Mouse (Mus musculus): Measurements from ENCODE around the gene Podn. TPM values are rescaled to one million over a fixed set of nuclear protein-coding genes. Genes with fewer than 3 reads are reported as not detected.
A peak's percentile ranks its signal among the peaks of the same experiment; 100 is the strongest.

Gene Podn
- total RNA-seq, 2 experiments from 2014 or later = 8.7 TPM

DNA sequence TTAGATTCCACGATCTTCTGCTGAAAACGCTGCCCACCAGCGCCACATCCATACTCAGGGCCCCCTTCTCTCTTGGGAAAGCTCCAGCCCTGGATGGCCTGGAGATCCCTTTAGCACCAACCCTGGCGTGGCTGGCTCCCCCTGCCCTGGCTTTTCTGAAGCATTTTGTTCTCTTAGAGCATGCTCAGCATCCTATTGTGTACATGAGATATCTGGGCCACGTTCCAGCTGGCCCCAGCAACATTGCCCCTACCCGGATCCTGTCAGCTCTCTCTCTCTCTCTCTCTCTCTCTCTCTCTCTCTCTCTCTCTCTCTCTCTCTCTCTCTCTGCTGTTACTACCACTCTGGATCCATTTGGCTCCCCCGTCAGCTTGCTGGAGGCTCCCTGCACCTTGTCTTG is 90.9 kb downstream of the Podn start:
- no peak for DNase-seq

DNA sequence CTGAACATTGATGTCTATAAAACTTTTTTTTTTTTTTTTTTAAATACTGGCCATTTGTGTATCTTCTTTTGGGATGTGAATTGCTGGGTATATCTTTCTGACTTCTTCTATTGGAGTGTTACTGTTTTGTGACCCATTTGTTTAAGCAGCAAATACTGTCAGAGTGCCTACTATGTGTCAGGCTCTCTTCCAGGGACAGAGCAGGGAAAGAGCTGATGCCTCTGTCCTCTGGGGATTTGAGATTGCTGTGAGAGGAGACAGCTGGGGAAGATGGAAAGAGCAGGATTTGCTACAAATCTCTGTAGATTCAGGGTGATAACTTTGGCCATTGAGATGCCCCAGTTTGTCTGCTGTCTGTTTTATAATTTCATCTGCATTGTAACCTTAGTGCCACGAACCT is 96.9 kb downstream of the Podn start:
- no peak for DNase-seq

DNA sequence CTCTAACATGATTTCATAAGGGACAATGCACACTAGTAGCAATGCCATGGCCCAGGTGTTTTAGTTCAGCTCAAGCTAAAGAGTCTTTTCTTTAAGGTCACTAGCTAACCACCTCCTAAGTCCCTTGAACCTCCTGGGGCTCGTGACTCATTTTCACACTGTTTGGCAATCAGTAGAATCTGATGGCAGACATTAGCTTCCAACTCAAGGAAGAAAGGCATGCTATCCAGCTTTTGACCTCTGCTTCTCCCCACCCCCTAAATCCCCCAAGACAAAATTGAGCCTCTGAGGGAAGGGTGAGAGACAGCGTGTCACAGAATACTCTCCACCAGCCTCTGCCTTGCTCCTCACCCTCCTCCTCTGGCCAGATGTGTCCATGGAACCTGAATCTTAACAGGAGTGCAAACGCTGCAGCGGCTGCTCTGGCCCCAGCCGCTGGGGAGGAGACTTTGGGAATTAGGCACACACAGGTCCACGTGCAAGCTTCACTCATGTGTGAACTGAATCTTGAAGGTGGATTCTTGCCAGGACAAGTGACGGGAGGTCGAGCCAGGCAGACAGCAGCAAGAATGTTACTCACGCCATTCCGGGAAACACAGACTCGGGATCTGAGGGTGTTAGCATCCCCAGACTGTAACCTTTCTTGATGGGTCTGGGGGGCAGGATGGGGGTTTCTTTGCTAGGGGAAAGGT is 97.5 kb downstream of the Podn start:
- DNase-seq = no peak

DNA sequence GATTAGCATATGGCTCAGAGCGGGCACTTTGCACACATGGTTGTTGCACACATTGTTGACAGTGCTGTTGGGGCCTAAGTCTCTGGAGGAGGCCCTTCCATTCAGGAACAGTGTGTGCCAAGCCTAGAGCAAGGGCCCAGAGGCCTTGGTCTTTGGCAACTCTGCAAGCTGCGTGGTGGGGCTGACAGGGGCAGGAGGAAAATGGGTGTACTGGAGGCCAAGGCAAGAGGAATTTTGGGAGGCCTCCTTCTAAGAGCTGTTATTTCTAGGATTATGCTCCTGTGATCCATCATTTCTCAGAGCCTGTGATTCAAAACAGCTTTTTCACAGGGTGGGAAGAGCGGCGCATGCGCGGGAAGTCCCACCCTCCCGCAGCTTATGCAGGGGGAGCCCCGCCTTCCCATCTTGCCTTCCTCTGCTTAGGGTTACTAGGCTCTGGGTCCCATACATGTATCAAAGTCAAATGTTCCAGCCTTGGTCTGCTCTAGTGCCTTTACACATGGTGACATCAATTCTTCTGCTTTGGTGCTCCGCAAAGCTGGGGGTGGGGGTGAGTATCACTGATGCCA is 99.7 kb downstream of the Podn start:
- no peak for DNase-seq

DNA sequence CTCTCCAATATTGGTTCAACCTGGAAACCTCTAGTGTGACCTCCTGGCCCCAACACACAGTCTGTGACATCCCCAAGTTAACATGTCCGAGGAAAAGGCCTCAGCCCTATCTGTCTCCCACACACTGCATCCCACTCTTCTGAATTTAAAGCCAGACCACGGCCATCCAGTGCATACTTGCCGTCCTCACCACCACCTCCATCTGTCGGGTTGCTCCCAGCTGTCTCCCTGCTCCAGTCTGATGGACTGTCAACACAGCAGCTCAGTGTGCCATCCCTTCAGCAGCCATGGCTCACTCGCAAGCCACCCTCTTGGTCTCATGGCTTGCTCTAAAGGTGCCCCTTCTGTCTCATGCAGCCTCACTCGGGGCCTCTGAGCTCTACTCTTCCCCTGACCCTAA is 100.5 kb downstream of the Podn start:
- DNase-seq = no peak

DNA sequence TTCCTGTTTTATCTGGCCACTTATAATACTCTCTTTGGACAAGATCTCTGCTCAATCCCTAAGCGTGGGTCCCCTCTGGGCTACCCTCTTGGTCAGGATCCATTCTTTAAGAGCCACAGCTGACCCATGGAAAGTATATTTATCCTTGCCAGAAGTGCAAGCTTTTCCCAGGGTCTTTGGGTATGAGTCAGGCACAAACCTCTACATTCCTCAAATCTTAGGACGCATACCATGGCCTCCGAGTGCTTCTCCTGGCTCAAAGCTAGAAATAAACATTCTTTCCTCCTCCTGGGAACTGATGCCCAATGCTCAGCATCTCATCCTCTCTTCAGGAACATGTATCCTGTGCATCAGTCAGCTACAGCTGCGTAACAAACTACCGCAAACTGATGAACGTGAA is 101.2 kb downstream of the Podn start:
- DNase-seq = no peak

DNA sequence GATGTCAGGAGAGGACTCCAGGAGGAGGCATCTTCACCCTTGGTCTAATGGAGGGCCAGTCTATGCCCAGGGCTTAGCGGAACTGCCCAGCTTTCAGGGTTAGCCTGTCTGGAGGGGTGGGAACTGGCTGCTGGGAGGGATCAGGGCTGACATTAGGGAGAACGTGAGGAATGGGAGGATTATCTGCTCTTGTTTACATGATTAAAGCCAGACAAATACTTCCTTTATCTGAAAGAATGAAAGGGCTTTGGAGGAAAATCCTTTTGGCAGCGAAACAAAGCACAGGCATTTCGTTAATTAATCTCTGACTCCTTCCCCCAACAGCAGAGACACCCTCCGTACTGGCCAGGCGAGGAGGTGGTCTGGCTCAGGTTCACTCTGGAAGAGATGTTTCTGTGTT is 104.4 kb downstream of the Podn start:
- no peak for DNase-seq

DNA sequence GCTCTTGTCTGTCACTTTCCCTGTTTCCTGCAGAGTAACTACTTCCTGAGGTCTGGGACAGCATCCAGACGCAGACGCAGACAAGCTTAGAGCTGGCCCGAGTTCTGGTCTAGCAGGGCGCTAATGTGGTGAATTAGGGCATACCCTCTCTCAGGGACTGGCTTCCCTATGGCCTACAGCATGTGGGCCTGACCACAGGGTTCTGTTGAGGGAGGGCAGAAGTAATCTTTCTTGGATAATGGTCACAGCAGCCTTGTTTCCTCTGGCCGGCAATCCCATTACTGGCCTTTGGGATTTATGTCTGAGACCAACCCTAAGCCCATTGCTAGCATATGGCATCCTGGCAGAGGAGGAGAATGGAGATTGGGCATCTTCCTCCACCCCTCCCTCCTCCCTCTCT is 105.4 kb downstream of the Podn start:
- no peak for DNase-seq

DNA sequence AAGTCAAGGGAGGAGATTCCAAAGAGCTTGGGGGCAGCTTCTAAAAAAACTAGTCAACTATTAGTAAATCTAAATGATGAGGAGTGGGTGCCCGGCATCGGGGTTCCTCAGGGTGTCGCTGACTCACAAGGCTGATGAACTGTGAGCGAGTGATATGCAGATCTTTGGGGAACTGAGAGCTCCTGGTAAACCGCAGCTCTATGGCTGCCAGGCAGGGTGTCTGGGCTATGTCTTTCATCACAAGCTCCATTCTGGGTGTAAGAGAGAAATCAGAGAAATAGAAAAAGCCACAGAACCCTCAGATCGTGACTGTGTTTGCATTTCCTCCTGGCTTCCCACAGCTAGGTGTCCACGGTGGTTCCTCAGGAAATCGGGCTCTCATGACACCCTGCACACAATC is 107.3 kb downstream of the Podn start:
- no peak for DNase-seq

DNA sequence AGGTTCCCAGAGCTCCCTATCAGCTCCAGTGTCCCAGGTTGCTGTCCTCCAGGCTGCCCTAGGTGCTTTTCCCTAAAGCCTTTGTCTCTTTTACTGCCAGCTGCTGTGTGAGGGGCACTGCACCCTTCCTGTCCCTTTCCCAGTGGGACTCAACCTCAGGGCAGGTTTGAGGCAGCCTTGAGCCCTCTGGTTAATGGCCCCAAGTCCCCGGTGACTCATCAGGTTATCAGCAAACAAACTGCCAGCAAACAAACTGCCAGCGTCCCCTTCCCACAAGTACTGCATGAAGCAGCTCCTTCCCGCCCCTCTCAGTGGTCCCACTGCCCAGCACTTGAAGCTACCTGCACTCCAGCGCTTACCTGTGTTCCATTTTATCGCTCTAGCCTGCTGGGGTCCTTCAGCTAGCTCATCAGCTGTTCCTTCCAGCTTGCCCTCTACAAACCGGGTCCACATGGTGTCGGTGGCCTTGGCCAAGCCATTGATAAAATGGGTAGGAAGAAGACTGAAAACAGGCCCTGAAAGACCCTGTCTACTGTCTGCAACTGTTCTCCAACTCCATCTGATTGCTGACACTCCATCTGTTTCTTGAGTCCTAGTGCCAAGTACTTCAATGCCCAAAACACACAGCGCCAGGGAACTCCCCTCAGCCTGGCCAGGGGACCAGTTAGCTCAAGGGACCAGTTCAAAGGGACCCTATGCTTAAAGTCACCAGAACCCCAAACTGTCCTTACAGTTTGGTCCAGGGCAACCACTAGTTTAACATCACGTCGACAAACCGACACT is 109.7 kb downstream of the Podn start:
- no peak for DNase-seq

DNA sequence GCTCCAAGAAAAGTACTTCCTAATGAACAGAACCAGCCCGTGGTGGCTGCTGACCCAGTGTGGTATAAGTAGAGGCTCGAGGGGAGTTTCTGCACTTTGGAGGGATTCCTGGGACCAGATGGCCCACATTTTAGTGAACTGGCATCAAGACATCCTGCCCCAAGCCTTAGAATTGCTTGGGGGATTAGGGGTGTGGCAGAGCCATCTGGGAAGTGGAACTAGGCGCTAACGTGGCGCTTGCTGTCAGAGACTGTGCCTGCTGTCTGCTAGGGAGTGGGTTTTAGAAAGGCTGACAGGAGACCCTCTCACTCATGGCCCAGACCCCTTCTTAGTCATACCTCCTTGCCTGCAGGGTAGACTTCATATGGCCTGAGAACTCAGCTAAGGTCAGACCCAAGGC is 110.4 kb downstream of the Podn start:
- no peak for DNase-seq

DNA sequence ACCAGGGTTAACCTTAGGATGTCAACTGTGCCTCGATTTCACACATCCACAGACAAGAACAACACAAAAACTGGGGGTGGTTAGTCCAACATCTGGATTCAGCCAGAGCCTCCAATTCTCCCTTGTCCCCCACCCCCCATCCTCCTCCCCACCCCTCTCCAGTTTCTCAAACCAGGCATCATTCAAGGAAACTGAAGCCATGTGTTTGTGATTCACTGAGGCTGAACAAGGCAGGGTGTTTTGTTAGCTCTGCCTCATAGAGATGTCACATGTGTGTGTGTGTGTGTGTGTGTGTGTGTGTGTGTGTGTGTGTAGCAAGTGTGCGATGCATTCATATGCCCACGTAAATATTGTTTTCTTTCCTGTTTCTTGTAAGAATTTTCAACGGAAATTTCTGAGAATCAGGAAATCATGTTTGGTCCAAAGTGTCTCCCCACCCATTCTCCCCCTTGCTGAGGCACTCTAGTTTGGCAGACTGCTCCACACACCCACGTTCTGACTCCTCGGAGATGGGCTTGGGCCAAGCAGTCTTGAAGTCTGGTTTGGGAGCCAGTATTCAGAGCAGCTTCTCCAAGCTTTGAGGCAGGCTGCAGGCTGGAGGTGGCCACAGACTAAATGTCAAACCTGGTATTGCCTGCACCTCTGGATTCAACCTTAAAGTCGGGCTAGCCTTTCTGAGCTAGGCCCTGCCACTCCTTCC is 111.8 kb downstream of the Podn start:
- peak; percentile 61 to 69 for DNase-seq

DNA sequence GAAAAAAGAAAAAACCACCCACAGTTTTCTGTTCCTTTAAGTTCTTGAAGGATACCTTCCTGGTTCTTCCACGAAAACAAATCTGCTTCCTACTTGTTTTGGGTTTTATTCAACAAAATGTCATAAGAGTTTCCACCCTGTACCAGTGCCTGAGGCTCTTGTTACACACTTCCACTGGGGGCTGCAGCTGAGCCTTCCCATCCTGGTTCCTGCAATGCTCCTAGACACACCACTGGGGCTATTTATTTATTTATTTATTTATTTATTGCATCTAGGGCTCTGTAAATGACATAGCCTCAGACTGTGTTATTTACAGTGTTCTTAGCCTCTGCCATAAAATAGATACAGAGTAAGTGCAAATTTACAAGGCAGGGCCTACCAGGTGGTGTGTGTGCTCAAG is 112.5 kb downstream of the Podn start:
- DNase-seq = no peak

DNA sequence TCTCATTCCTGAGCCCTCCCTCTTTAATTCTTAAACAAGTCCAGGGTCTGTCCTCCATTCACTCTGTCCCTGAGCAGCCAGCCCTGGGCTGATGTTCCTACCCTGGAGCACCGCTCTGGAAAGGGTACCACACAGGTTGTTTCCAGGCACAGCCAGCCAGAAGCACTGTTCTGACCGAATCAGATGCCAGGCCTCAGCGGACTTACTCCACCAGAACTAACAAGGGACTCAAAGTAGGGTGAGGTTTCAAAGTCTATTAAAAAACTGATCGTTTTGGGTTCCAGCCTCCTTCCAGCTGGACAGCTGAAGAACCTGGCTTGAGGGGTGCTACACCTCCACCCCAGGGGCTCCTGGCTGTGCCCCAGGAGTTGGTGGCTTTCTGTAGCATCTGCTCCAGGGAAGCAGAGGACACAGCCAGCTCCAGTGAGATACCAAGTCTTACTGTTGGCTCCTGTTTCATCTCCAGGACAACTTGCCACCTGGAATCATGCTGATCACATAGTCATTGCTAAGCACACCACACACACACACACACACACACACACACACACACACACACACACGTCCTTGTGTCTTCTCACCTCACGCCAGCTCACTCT is 116.1 kb downstream of the Podn start:
- no peak for DNase-seq

DNA sequence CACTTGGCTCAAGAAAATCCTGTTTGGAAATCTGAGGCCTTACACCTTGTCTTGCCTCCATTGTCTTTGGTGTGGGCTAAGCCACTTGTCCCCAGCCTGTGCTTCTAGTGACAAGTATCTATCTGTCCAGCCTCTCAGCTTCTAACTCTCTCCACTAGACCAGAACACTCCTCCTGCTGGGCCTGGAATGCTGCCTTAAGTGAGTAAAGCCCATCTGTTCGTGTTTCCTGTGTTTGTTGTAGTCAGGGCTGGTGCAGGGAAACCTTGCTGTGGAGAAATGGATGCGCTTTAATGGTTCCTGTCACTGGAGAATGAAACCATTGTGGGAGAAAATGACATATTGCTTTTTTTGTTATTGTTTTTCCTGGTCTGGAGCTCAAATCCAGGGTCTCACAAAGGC is 116.7 kb downstream of the Podn start:
- DNase-seq = peak; percentile 19 to 29

DNA sequence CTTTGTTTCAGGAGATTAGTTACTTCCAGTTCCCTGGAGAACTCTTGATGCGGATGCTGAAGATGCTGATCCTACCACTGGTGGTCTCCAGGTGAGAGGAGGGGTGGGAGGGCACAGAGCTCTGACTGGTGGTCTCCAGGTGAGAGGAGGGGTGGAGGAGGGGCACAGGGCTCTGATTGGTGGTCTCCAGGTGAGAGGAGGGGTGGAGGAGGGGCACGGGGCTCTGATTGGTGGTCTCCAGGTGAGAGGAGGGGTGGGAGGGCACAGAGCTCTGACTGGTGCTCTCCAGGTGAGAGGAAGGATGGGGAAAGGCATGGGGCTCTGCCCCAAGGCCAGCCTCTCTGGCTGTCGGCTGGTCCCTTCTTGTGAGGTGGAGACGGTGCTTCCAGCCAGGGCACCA is 118.7 kb downstream of the Podn start:
- no peak for DNase-seq

DNA sequence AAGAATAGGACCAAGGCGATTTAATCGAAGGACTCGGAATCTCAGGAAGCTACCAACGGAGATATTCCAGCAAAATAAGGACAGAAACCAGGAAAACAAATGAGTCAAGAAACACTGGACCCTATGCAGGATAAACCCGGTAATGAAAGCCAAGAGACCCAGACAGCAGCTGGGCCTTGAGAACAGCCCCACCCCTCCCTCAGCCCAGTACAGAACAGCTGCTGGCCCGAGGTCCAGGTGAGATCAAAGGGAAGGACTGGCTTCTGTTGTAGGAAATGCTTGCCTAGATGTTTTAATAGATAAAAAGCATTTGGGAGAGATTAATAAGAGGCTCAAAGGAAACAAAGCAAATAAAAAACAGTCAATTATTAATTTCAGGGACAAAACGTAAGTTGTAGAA is 121.2 kb downstream of the Podn start:
- no peak for DNase-seq

DNA sequence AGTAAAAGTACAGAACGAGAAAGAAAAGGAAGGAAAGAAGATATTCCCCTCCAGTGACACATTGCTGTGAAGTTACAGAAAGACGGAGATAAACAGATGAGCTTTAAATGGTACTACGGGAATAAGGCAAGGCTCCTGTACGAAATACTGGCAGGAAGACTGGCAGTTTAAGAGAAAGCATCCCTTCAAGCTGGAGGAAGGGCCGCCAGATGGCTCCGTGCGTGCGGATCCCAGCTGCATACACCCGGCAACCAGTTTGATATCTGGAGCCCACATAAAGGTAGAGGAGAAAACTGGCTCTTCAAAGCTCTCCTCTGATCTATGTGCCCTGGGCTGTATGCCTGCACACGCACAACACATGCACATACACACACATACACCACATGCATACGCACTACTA is 121.7 kb downstream of the Podn start:
- DNase-seq = no peak

DNA sequence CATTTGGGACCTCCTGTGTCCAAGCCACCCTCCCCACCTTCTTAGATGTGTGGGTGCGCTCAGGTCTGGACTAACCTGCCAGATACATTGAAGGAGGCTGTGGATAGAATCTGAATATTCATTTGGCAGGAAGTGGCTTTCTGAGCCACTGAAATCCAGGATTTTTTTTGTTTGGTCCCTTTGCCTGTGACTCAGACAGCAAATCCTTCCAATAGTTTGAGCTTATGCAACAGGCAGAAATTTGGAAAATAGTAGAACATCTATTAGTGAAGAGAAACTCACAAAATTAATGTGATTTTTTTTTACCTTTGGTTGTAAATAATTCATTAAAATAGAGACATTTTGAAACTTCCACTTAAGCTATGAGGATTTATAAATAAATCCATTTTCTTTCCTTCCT is 125.1 kb downstream of the Podn start:
- no peak for DNase-seq

DNA sequence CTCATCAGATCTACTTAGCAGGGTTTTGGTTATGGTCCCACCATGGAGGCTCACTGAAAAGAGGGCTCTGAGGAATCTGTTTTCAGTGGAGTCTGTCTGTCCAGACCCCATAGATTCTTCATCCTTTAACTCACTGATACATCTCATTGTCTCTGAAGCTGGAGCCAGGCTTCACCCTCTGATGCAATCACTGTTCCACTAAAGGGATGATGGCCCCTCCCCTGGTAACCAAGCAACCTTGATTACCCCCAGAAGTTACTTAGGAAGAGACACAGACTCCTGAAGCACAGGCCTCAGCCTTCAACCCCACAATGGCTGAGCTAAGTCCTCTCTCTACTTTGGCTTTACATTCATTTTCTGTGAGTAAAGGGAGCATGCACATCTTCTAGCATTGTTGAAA is 126.5 kb downstream of the Podn start:
- DNase-seq = no peak

DNA sequence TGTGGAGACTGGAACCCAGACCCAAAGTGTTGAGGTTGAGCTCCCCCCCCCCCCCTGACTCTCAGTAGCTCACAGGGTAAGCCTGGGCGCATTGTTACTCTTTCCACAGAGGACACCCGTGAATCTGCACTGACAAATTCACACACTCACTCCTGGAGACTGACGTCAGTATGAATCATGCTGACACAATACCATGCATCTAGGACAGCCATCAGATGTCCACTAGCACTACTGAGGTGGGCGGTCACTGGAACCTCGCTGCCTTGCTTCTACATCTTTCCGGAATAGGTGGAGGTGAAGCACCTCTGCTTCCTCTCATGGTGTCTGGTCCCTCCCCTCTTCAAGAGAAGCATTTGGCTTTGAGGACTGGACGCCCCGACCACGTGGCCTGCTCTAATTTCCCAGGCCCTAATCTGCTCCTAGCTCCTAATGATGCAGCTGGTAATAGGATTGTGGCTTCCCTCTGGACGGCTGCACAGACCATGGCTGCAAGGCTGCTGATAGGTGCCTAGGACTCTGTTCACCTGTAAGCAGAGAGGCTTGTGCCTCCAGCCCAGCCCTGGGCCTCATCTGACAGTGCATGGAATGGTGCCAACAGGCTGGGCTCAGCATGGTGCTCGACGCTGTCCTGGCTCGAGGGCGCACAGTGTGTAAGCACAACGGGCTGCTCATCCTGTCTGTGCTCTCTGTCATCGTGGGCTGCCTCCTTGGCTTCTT is 128.1 kb downstream of the Podn start, which contains the start of gene Slc1a7:
TSS of gene Slc1a7 (plus strand) at position 367 of the 717 bp plus-strand sequence.
- DNase-seq = no peak

DNA sequence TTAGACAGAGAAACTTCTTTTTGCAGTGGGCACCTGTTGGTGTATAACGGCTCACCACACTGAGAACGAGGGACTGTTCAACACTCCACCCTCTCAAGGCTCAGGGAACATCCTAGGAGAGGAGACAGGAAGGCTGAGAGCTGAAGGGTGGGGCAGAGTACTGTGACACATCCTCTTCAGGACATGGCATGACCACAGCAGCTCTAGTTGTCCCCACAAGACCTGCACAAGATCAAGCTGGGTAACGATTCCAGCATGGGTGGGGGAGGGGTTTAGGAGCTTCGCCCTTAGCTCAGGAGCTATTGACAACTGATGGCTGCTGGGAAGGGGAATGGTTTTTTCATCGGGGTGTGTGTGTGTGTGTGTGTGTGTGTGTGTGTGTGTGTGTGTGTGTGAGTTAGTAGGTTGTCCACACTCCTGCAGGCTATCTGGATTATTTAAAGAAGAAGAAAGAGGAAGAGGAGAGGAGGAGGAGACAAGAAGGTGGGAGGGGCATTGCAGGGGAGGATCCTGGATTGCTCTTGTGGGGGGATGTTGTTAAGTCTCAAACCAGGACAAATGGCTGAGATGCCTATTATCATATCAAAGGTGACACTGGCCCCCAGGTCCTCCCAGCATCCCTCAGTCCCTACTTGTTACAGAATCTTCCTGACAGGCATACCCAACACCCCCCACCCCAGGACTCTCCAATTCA is 129.7 kb downstream of the Podn start:
- DNase-seq = no peak
